ENCODE assay signal across 8 mouse cellular contexts in the genomic region with DNA sequence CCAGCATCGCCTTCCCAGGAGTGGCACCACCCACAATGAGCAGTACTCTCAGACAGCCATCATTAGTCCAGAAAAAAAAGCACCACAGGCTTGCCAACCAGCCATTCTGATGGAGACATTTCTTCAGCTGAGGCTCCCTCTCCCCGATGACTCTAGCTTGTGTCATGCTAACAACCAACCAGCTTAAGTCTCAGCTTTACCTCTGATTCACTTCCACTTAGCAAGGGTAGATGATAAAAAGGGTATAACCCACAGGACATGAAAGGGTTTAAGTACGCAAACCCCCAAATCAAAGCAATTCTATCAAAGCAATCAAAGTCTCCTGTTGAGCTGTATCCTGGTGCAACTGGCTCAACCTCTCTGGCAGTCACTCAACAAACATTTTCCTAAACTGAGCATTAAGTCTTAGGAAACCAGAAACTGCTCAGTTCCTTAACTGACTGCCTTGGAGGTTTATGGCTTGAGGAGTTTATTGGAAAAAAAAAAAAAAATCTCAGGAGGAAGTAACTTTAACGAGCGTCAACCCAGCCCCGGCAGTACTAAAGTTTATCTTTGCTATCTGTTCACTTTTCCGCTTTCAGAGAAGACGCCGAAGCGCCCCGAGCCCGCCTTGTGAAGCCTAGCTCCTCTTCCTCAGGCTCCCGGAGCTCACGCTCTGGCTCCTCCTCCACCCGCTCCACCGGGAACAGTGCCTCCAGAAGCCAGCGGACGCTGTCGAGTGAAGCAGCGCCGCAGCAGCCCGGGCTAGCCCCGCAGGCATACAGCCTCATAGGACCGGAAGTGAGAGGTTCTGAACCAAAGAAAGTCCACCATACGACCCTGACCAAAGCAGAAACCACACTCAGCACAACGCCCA. TPM values are rescaled to one million over a fixed set of nuclear protein-coding genes. Genes with fewer than 3 reads are reported as not detected.
DNase-seq lines count a peak whose midpoint lies in the region; ATAC-seq and TF ChIP-seq lines count a peak whose summit lies in the region.

No protein-coding gene starts in this region.

- ATAC-seq in intestine, embryonic 15.5 days, result peak; percentile 75

- peak; percentile 17 to 41 for DNase-seq in CD8-positive naive resting alpha-beta T cell, adult 2 months (ENCODE audit: low read depth in 2 of 2, low spot score in 2 of 2)
- peak; percentile 46 for DNase-seq in adrenal gland, adult 8-10 months
- peak; percentile 26 to 53 for DNase-seq in gastrocnemius, postnatal 36 days
- DNase-seq in lung, adult 18-20 months, result peak; percentile 71 to 78
- DNase-seq in left cerebral cortex, postnatal 4 days, result no peak
- DNase-seq in cerebellum, postnatal 4 days (ENCODE audit: low spot score in 2 of 2), result no peak

- H3K9ac ChIP-seq in intestine, embryonic 15.5 days, result no peak overlapping the region

- H3K4me2 ChIP-seq in intestine, embryonic 15.5 days (replicated peaks), result peak overlapping the region; percentile 56

- peak overlapping the region; percentile 12; the same call in 1 of the 2 replicates for H3K4me3 ChIP-seq in intestine, embryonic 15.5 days (replicated peaks)
- H3K4me3 ChIP-seq in olfactory bulb, adult 2 months (ENCODE audit: insufficient read depth, low read depth, low read length), result peak overlapping the region; percentile 16; the same call in 1 of the 2 replicates

- H3K9me3 ChIP-seq in intestine, embryonic 15.5 days, result no peaks in the 10 kb centered on the region

- TF ChIP-seq CTCF in olfactory bulb, adult 2 months (IDR thresholded peaks at IDR 0.05; ENCODE audit: insufficient read depth, low read depth, low read length), result no peak

- H3K36me3 ChIP-seq in intestine, embryonic 15.5 days, result no peaks in the 10 kb centered on the region

- 30% methylated on average over 26 of the region's 26 CpGs for WGBS in intestine, embryonic 15.5 days
- WGBS in olfactory bulb, adult 2 months, result 24% methylated on average over 26 of the region's 26 CpGs

- TF ChIP-seq POLR2A in olfactory bulb, adult 2 months (IDR thresholded peaks at IDR 0.05; ENCODE audit: insufficient read depth, low read depth, low read length), result no peak

- no peaks in the 10 kb centered on the region for H3K27me3 ChIP-seq in intestine, embryonic 15.5 days (replicated peaks)

- intact Hi-C loops in gastrocnemius, postnatal 36 days (cut with DNase I), result no loop called here
- intact Hi-C loops in left cerebral cortex, postnatal 4 days (cut with DNase I), result no loop called here

- H3K4me1 ChIP-seq in intestine, embryonic 15.5 days (replicated peaks), result peaks cover 9% of the 10 kb centered on the region
- H3K4me1 ChIP-seq in olfactory bulb, adult 2 months (ENCODE audit: control insufficient read depth, insufficient read depth, low read length), result peaks cover 17% of the 10 kb centered on the region

- H3K27ac ChIP-seq in intestine, embryonic 15.5 days, result peak overlapping the region; percentile 85
- peak overlapping the region; percentile 64 for H3K27ac ChIP-seq in olfactory bulb, adult 2 months (ENCODE audit: insufficient read depth, low read depth, low read length)

RNA-seq across cellular contexts. Expression of a gene that starts 18.8 kb away (rescaled TPM):
- total RNA-seq in adrenal gland, adult 8-10 months (2022), result 1,000 to 10,000 TPM; 1,250 to 2,890 (median 1,476) TPM
- 1,000 to 10,000 TPM; 1,032 to 1,188 TPM for total RNA-seq in gastrocnemius, postnatal 36 days (2021)
- polyA plus RNA-seq in intestine, embryonic 15.5 days (2015; fragmentation: Nextera tagmentation; extraction: Ambion mirVana), result 2,425 and 2,606 TPM in 2 replicates
- 1,623 and 1,837 TPM in 2 replicates for polyA plus RNA-seq in olfactory bulb, adult 2 months (2012; ENCODE audit: insufficient read depth, insufficient read length, low replicate concordance, missing spikeins)
- 1,000 to 10,000 TPM; 2,038 to 2,082 TPM for total RNA-seq in left cerebral cortex, postnatal 4 days (2021)

Comparison
In these comparisons a context has a peak if more than half of its experiments do, and no peak if none do; other contexts are left out.
1. DNase-seq: peak in CD8-positive naive resting alpha-beta T cell, adult 2 months (2 of 2), adrenal gland, adult 8-10 months (single experiment), gastrocnemius, postnatal 36 days (2 of 2) and lung, adult 18-20 months (2 of 2); none in left cerebral cortex, postnatal 4 days (single experiment) and cerebellum, postnatal 4 days (0 of 2).